Mouse (Mus musculus): Measurements from ENCODE around the gene Xpot. TPM values are rescaled to one million over a fixed set of nuclear protein-coding genes. Genes with fewer than 3 reads are reported as not detected.

The Xpot gene
- total and polyA plus RNA-seq, 3 experiments, result 132 to 151 (median 140) TPM

DNA sequence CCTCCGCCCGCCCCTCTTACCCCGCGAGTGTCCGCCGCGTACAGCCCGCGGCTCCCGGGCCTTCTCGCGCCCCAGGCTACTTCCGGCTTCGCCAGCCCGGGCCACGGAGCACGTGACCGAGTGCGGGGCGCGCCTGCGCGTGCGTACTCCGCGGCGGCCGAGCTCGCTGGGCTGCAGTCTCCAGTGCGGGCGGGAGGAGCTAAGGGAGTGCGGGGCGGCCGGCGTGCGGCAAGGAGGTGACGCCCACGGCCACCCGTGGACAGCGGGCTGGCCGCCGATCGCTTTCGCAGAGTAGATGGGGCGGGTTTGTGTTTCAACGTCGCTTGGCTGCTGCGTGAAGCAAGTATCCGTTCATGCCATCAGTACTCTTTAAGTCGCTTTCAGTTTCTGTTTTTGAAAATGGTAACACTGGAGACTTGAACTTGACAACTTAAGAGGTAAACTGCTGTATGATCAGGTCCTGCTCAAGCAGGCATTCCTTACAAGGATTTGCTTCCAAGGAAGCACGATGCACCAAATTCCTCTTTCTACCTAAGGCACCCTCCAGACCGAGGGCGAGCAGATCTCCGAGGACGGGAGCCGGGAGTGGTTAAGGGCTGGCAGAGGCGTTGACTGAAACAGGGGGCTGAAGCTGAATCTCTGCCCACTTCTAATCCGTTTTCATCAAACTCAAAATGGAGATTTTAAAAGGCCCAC is 39.3 kb downstream of the Xpot start, which contains the start of gene Tbk1:
Gene Tbk1, minus strand, starts transcription at position 113 of the 696 bp plus-strand sequence.
- DNase-seq (ENCODE audit: extremely low read depth), result peak; percentile 82
- Histone ChIP-seq H3K36me3 (replicated peaks in 1 of 2; ENCODE audit: control insufficient read depth in 1 of 2, insufficient read depth in 1 of 2, low read length in 1 of 2) (peaks cover 47% of the 10 kb centered on the region in 2 experiments), H3K27ac (ENCODE audit: insufficient read depth, low read depth) (peak within 1 kb of the TSS; percentile 76), H3K4me2 (ENCODE audit: insufficient read depth, low read depth, poor library complexity, severe bottlenecking) (peak within 1 kb of the TSS; percentile 98), H3K9ac (ENCODE audit: insufficient read depth, low read depth) (peak within 1 kb of the TSS; percentile 98), H3K27me3 (replicated peaks) (no peaks in the 10 kb centered on the region), H3K4me1 (ENCODE audit: control insufficient read depth in 1 of 2, insufficient read depth in 2 of 2) (peaks cover 4 to 30% of the 10 kb centered on the region in 2 experiments), H3K4me3 (replicated peaks in 1 of 3; ENCODE audit: low read depth in 2 of 3, low read length in 2 of 3, poor library complexity in 1 of 3) (peak within 1 kb of the TSS; percentile 81 to 86 (median 84)), H3K79me2 (replicated peaks; ENCODE audit: control insufficient read depth, extremely low read depth, insufficient read depth, poor library complexity, severe bottlenecking) (peaks cover 41% of the 10 kb centered on the region), H3K9me3 (replicated peaks; ENCODE audit: low read length) (no peaks in the 10 kb centered on the region)
- dilution Hi-C loops (cut with MboI; ENCODE audit: extremely low pct_ligation_motif_present, extremely low pct_unique_long_range_greater_than_20kb, low sequenced_read_pairs) (no loop called here), in situ Hi-C loops (cut with MboI; ENCODE audit: low pct_ligation_motif_present, low pct_unique_long_range_greater_than_20kb, low sequenced_read_pairs) (no loop called here)
- no peak for TF ChIP-seq JUN (IDR thresholded peaks at IDR 0.05; ENCODE audit: insufficient read depth, low read depth, low read length)
- TF ChIP-seq KAT2A (IDR thresholded peaks at IDR 0.05; ENCODE audit: insufficient replicate concordance, low read length), result 0 out of 2 replicates have a peak, but pooled peaks have one; percentile 49
- peak; percentile 60 for TF ChIP-seq MXI1 (IDR thresholded peaks at IDR 0.05; ENCODE audit: low read depth, low read length)
- TF ChIP-seq USF1 (IDR thresholded peaks at IDR 0.05; ENCODE audit: low read depth, low read length), result peak; percentile 95
- peak; percentile 84 for TF ChIP-seq USF2 (conservative IDR thresholded peaks at IDR 0.05; ENCODE audit: low read depth, low read length)
- no peak for TF ChIP-seq MAFK (IDR thresholded peaks at IDR 0.05; ENCODE audit: insufficient replicate concordance, low read length)
- no peak for TF ChIP-seq EP300 (IDR thresholded peaks at IDR 0.05; ENCODE audit: low read length)
- TF ChIP-seq ZC3H11A (IDR thresholded peaks at IDR 0.05; ENCODE audit: low read depth, low read length), result no peak
- no peak; the same call in 1 of the 2 replicates for TF ChIP-seq SIN3A (IDR thresholded peaks at IDR 0.05; ENCODE audit: low read length)
- TF ChIP-seq BHLHE40 (IDR thresholded peaks at IDR 0.05; ENCODE audit: low read depth, low read length), result peak; percentile 96
- TF ChIP-seq TBP (conservative IDR thresholded peaks at IDR 0.05; ENCODE audit: low read depth, low read length), result no peak
- peak; percentile 36; the same call in 1 of the 2 replicates for TF ChIP-seq RCOR1 (conservative IDR thresholded peaks at IDR 0.05; ENCODE audit: low read depth, low read length)
- no peak for TF ChIP-seq MAZ (IDR thresholded peaks at IDR 0.05; ENCODE audit: low read depth, low read length)
- peak; percentile 73; the same call in 1 of the 2 replicates for TF ChIP-seq POLR2A (IDR thresholded peaks at IDR 0.05; ENCODE audit: low read depth, low read length)
- TF ChIP-seq ETS1 (conservative IDR thresholded peaks at IDR 0.05; ENCODE audit: low read depth, low read length), result no peak; the same call in 1 of the 2 replicates
- peak; percentile 98 for TF ChIP-seq ELF1 (IDR thresholded peaks at IDR 0.05; ENCODE audit: low read depth, low read length)
- TF ChIP-seq RAD21 (IDR thresholded peaks at IDR 0.05; ENCODE audit: low read depth, low read length), result no peak
- peak; percentile 78 for TF ChIP-seq POLR2AphosphoS2 (IDR thresholded peaks at IDR 0.05; ENCODE audit: low read depth, low read length)
- TF ChIP-seq CHD1 (IDR thresholded peaks at IDR 0.05; ENCODE audit: low read depth, low read length), result peak; percentile 63; the same call in 1 of the 2 replicates
- 0 out of 2 replicates have a peak, but pooled peaks have one; percentile 13 for TF ChIP-seq MEF2A (IDR thresholded peaks at IDR 0.05; ENCODE audit: borderline replicate concordance, low read depth, low read length)
- TF ChIP-seq NELFE (IDR thresholded peaks at IDR 0.05; ENCODE audit: low read depth, low read length), result peak; percentile 58; the same call in 1 of the 2 replicates
- no peak for TF ChIP-seq E2F4 (IDR thresholded peaks at IDR 0.05; ENCODE audit: insufficient replicate concordance, low read depth, low read length)
- no peak for TF ChIP-seq CTCF (conservative IDR thresholded peaks at IDR 0.05 in 1 of 2, IDR thresholded peaks at IDR 0.05 in 1 of 2; ENCODE audit: low read depth in 2 of 2, low read length in 2 of 2)
- TF ChIP-seq NRF1 (IDR thresholded peaks at IDR 0.05; ENCODE audit: low read depth, low read length), result peak; percentile 92
- no peak for TF ChIP-seq SMC3 (IDR thresholded peaks at IDR 0.05; ENCODE audit: low read depth, low read length)
- no peak for TF ChIP-seq GABPA (IDR thresholded peaks at IDR 0.05; ENCODE audit: insufficient replicate concordance, low read depth, low read length)
- no peak for TF ChIP-seq ZKSCAN1 (IDR thresholded peaks at IDR 0.05; ENCODE audit: borderline replicate concordance, low read depth, low read length)
- TF ChIP-seq ZMIZ1 (IDR thresholded peaks at IDR 0.05; ENCODE audit: low read depth, low read length), result no peak; the same call in 1 of the 2 replicates
- TF ChIP-seq MAX (IDR thresholded peaks at IDR 0.05; ENCODE audit: low read length), result peak; percentile 94
- TF ChIP-seq ZNF384 (IDR thresholded peaks at IDR 0.05; ENCODE audit: low read depth, low read length), result no peak
- no peak for TF ChIP-seq PAX5 (IDR thresholded peaks at IDR 0.05; ENCODE audit: low read length)
- TF ChIP-seq IRF4 (IDR thresholded peaks at IDR 0.05; ENCODE audit: low read depth, low read length), result peak; percentile 12; the same call in 1 of the 2 replicates
- peak; percentile 56; the same call in 1 of the 2 replicates for TF ChIP-seq UBTF (IDR thresholded peaks at IDR 0.05; ENCODE audit: low read depth, low read length)
- TF ChIP-seq MYC (IDR thresholded peaks at IDR 0.05; ENCODE audit: low read depth, low read length), result no peak
- TF ChIP-seq HCFC1 (IDR thresholded peaks at IDR 0.05; ENCODE audit: low read depth, low read length), result peak; percentile 63
- no peak for TF ChIP-seq CHD2 (IDR thresholded peaks at IDR 0.05; ENCODE audit: low read length)
- peak; percentile 86 for TF ChIP-seq TCF12 (IDR thresholded peaks at IDR 0.05; ENCODE audit: low read depth, low read length)
